Mouse (Mus musculus) thymus, postnatal 25 days (tissue): ENCODE results near the gene Rpl23.
A peak's percentile ranks its signal among the peaks of the same experiment; 100 is the strongest.

Experiments used
- DNase-seq: peaks from one replicate; pipeline ENCODE4 v3.0.0; 2022

Gene Rpl23

DNA sequence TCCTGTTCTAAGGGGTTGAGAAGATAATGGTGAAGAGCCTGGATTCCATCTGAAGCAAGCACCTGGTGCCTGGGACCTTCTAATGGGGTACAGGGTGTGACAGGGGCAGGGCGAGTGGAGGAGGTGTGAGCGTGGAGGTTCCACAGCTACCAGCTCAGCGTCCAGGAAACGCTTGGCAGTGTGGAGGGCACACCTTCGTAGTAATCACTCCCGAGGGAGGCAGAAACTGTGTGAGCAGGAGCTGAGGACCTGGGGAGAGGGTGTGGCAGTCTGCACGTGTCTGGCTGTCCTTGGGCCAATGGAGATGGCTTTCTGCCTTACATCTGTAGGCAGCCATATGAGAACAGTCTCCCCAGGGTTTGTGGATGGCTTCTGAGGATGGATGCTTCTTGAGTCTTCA is 30.8 kb upstream of the Rpl23 start:
- DNase-seq, result no peak

- DNase-seq, result no peak
Measured at GRCm38 (mm10) chr11:97812491-97812921, 30.3 kb upstream of the Rpl23 start.

DNA sequence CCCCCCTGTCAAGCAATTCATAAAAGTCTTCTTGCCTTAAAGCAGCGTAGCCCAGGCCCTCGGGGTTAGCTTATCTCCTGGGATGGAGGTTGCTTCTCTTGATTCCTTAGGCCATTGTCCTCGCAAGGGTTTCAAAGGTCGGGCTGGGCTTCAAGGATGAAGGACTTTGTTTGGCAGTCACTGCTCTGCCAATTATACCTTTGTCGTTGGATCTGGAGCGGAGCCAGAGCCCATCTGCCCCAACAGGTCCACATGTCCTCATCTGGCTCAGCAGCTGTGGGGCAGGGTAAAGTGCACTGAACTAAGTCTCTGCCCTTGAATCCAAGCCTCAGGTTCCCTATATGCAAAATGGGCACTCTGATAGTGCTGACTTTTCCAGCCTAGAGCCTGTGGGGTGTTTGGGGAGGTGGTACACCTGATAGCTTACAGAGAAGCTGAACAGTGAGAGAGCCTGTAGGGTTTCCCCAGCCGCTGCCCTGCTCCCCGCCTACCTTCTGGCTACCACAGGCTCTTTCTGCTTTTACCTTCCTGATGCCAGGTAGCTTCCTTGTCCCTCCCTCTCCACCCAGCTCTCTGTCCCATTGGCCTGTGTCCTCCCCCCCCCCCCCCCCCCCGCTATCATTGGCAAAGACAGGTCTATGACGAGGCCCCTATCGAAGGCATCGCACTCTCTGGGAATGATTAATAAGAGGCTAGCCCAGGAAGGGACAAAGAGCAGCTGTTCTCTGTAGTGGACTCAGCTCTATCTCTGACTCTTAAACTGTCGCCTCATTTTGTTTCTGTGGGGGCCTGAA is 29.5 kb upstream of the Rpl23 start:
- DNase-seq, result no peak

DNA sequence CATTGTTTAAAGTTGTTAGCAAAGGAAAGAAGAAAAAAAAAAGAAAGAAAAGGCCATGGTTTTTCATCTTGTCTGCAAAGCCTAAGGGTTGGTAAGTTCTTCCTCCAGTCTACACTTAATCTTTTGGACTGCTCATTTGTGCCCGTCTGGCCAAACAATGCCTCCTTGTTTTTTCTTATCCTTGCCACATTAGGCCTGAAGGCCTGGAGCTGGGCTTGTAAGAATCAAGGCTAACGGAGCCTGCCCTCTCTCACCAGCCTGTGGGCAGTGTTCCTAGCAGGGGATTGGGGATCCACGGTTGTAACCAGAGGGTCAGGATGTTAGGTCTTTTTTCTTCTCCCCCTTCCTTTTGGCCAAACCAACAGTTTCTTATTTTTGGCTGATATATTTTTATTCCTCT is 28.7 kb upstream of the Rpl23 start:
- DNase-seq, result no peak

- peak; percentile 54 for DNase-seq
Measured at GRCm38 (mm10) chr11:97810356-97810755, 28.1 kb upstream of the Rpl23 start.

GRCm38 (mm10) chr11:97809235-97810121 is 27.2 kb upstream of the Rpl23 start:
- DNase-seq, result no peak

GRCm38 (mm10) chr11:97808621-97809234 is 26.5 kb upstream of the Rpl23 start:
- DNase-seq, result no peak

DNA sequence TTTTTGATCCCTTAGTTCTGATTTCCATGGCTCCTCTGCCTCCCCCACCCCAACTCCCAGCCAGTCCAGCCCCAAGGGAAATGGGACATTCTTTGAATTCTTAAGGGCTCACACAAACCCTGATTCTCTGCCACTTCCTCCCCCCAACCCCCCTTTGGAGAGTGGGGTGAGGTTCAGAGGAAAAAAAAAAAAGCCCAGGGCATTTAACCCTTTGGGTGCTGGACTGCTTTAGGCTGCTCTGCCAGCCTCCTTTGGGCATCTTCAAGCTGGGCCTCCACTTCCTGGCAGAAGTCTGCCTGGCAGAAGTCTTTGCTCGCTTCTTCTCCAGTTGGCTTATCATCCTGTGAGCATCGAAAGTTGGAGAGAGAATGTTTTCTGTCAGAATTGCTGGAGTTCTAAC is 25.9 kb upstream of the Rpl23 start:
- DNase-seq, result peak; percentile 66

GRCm38 (mm10) chr11:97807626-97808025 is 25.4 kb upstream of the Rpl23 start:
- DNase-seq, result no peak

- no peak for DNase-seq
Measured at GRCm38 (mm10) chr11:97806613-97806964, 24.4 kb upstream of the Rpl23 start.

- no peak for DNase-seq
Measured at GRCm38 (mm10) chr11:97805662-97806612, 23.7 kb upstream of the Rpl23 start.

- DNase-seq, result no peak
Measured at GRCm38 (mm10) chr11:97804841-97805661, 22.8 kb upstream of the Rpl23 start.

- no peak for DNase-seq
Measured at GRCm38 (mm10) chr11:97803847-97804246, 21.6 kb upstream of the Rpl23 start.

DNA sequence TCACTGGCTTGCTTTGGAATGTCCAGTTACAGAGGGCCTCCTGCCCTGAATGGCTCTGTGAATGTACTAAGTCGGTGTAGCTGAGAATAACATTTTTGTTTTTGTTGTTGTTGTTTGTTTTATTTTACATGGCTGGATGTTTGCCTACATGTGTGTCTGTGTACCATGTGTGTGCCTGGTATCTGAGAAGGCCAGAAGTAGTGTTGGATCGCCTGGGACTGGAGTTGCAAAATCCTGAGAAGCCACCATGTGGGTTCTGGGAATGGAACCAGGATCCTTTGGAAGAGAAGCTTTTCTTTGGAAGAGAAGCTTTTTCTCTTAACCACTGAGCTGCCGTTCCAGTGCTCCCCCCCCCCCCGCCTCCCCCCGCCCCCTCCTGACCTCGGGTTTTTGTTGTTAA is 20.3 kb upstream of the Rpl23 start:
- no peak for DNase-seq

DNA sequence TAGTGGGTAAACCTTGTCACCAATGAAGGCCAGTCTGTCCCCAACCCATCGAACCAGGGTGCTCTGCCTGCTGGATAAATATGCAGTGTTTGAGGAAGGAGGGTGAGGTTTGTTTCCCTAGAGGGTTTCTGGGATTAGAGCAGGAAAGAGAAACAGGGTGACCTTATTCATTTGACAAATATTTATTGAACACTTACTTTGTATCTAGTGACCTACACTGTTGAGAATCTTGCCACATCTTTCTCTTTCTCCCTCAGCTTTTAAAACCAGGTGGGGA is 19.9 kb upstream of the Rpl23 start:
- DNase-seq, result no peak

GRCm38 (mm10) chr11:97801409-97802193 is 19.4 kb upstream of the Rpl23 start:
- DNase-seq, result no peak

DNA sequence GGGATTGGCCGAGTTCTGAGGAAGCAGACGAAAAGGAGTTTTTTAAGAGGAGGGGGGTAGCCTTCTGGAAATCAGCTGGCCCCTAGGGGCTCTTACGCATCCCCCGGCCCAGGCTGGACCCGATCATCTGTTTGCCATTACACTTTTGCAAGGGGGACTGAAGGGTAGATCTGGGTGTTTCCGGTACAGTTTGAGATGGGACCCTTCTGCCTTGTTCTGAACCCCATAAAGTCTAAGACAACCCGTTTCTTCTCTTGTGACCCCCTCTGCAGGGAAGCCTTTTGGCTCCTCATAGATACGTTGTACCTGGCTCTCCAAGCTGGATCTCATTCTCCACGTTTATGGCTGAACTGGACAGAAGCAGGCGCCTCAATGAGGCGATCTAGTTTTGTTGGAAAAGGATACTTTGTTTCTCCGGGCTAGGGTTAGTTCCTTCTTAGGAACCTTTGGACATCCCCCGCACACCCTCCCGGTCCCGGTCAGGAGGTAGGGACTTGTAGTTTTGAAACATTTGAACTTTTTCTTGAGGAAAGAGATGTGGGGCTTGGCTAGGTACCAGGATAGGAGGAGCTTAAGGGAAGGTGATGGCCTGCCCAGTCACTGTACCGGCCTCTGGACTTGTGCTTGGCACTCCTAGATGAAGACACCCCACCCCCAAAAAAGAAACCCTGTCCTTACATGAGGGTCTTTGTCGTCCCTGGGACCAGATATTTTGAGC is 18.6 kb upstream of the Rpl23 start:
- DNase-seq, result peak; percentile 52

DNA sequence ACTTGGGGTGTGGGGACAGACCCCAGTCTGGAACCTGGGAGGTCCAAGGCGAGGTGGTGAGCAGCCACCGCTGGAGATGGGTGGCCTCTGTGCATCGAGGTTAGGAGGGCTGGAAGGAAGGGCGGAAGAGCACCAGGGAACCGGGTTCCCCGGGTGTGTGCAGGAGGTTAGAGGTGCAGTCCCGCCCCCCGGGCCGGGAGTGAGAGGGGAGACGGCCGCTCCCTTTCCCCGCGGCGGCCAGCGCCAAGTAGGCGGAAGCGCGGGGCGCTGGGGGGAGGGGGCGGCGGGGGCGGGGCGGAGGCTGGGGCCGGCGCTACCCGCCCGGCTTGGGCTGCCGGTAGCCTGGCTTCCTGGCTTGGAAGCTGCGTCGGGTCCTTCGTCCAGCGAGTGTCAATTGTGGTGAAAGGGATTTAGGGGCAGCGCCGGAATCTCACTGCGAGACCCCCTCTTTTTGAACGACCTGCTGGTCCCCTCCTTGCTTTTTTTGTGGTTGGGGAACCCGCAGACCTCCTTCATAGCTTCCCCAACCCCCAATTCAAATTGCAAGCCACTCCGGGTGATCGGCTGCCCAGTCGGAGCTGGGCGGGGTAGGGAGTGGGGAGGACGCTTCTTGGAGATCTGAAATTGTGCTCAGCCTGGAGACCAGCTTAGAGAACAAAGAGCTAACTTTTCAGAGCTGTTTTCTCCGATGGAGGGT is 17.9 kb upstream of the Rpl23 start:
- peak; percentile 86 for DNase-seq

- DNase-seq, result peak; percentile 88
Measured at GRCm38 (mm10) chr11:97799146-97799993, 17.1 kb upstream of the Rpl23 start.
